Mouse (Mus musculus) T-helper 2 cell (primary cell): Measurements from ENCODE around the gene Tmod2.

ENCODE experiments used
- in situ Hi-C: fragments of 300-600 bp; cut with MboI, MseI; formaldehyde crosslinking; loops from one replicate; pipeline ENCODE4 v1.15.1; 2025; ENCODE audit warnings: high pct_unique_total_duplicates

Gene Tmod2

GRCm38 (mm10) chr9:75601510-75601909 lies 9.6 kb downstream of the Tmod2 start:
- in situ Hi-C loops, result no loop called here

DNA sequence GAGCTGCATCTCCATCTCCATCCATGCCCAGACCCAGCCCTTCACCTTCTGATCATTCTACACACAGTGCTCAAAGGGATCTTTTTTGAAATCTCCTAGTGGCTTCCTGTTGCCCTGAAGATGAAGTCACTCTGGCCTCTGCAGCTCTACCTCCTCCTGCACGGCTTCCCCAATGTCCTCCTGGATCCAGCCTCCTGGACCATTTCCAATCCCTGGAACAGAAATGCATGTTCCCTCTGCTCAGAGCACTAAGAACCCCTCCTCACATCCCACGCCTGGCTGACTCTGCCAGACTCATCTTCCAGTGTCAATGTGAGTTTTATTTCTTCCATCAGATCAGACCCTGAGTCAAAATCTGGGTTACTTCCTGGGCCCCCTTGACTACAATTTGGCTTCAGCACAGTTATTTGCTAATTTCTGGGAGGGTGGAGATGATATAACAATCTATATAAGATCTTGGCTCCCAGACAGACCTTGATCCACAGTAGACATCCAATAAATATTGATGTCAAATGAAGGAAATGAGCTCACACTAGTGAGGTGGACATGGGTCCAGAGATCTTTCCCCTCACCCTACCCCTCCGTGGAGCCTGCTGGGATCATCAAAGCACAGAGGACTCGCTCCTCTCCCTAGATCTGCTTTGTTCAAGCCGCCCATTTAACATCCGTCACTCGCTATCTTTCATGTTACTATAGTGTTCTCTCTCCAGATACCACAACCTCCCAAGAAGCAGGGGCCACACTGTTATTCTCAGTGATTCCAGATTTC lies 10.8 kb downstream of the Tmod2 start:
- in situ Hi-C loops, result no loop called here

- in situ Hi-C loops, result no loop called here
These were observed 11.8 kb downstream of the Tmod2 start for GRCm38 (mm10) chr9:75599191-75599841.

- in situ Hi-C loops, result no loop called here
These were observed 13.5 kb downstream of the Tmod2 start for GRCm38 (mm10) chr9:75597596-75597995.

GRCm38 (mm10) chr9:75597036-75597435 lies 14.1 kb downstream of the Tmod2 start:
- in situ Hi-C loops, result no loop called here

- in situ Hi-C loops, result no loop called here
These were observed 17.6 kb downstream of the Tmod2 start for GRCm38 (mm10) chr9:75593481-75593880.

DNA sequence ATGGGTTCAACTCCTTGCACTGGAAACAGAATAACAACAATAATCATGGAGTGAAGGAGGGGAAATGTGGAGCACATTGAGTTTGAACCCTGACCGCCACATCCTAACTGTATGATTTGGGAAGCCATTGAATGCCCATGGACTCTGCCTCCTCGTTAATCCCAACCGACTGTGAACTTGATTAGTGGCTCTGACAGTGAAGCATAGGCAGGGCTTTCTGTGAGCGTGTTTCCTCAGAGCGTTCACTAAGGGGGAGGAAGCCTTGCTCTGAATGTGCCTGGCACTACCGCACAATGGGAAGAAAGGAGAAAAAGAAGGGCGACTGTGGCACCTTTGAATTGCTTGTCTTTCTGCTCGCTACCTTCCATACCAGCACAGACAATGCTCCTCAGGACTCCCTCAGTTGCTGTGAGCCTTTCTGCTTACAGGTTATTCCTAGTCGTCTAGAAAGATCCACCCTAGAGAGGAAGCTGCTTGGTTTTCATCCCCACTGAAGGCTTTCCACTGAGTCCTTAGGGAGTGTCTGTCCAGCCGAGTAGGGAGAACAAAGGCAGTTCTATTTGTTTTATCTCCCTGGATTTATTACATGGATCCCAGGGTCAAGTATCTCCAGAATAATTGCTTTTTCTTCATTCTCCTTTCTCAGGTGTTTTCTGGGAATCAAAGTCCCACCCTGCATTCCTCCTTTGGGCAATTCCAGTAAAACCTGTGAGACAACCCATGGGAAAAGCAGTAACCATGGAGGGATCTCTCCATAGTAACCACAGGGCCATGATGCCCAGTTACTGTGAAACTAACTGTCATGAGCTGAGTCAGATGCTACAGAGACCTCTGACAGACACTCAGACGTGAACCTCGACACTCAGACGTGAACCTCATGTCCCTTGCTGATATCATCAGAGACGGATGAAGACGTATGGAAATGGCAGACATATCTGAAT lies 21.0 kb downstream of the Tmod2 start:
- in situ Hi-C loops, result no loop called here

DNA sequence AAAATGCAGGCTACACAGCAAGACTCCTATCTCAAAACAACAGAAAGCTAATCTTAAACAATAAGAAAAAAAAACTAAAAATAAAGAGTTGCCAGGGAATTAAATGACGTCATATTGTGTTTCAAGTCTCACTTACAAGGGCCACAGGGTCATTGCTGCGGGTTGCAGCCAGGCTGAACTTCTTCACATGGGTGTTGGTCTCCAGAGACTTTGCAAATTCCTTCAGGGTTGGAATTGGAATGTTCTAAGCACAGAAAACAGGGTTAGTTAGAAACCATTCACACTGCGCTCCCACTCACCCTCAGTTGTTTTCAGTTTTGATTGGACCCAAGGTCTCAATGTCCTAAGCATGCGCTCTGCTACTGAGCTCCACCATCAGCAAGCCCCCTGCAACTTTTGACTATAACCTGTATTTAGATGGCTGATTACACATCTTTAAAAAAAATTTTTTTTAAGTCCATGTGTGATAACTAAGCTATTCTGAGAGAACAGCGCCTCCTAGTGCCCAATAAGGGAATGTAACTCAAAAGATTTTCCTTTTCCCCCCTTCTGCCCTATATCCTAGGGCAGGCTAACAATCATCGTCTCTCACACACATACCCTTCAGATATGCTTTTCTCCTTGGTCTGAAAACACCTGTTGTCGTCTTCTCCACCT lies 29.3 kb downstream of the Tmod2 start:
- in situ Hi-C loops, result loop anchor here (5.0 kb wide), 1 partner anchor 60 kb away; no protein-coding TSS in a partner anchor

GRCm38 (mm10) chr9:75579321-75579720 lies 31.8 kb downstream of the Tmod2 start:
- in situ Hi-C loops, result no loop called here

DNA sequence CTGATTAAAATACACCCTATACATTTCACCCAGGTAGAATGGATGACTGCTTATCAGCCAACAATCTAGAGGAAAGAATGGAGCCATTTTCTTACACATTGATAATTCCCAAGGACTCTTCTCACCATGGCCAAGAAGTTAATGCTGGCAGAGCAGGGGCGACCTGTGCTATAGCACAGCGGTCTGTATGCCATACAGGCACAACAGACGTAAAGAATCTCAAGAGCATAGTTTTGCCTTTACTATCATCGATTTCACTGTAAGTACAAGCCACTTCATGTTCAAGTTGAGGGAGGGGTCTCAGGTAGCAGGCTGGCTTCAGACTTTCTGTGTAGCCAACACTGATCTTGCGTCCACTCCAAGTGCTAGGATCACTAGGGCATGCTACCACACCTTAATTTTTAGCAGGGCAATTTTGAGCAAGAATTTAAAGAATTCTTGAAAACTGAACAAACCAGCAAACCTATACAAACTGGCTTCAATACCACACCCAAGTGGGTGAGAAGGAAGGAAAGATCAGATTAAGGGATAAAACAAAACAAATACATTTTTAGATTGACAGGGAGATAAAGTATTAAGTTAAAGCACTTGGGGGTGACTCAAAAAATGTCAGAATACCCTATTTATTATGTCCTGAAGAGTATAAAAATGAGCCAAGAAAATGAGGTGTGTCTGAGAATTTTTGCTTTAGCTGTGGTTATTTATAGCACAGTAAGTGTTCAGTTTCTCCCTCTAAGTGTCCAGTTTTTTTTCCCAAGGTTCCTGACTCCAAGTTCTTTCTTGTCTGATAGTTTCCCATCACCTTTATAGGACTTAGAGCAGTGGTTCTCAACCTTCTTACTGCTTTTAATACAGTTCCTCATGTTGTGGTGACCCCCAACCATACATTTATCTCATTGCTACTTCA lies 39.8 kb downstream of the Tmod2 start:
- in situ Hi-C loops, result no loop called here

- in situ Hi-C loops, result no loop called here
These were observed 42.7 kb downstream of the Tmod2 start for GRCm38 (mm10) chr9:75568399-75568798.

DNA sequence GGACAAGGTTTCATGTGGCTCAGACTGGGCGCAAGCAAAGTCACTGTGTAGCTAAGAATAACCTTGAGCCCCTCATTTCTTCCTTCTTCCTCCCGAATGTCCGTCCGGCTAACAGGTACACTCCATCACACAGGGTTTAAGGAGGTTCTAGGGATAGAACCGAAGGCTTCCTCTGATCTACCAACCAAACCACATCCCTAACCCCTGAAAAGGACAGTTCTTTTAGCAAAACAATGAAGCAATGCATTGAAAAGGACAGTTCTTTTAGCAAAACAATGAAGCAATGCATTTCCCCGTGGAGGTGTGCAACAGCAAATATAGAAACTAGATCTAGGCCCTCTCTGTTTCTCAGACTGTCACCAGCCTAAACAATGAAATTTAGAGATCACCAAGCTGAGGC lies 46.2 kb downstream of the Tmod2 start:
- in situ Hi-C loops, result no loop called here

- in situ Hi-C loops, result no loop called here
These were observed 47.5 kb downstream of the Tmod2 start for GRCm38 (mm10) chr9:75563622-75564021.

DNA sequence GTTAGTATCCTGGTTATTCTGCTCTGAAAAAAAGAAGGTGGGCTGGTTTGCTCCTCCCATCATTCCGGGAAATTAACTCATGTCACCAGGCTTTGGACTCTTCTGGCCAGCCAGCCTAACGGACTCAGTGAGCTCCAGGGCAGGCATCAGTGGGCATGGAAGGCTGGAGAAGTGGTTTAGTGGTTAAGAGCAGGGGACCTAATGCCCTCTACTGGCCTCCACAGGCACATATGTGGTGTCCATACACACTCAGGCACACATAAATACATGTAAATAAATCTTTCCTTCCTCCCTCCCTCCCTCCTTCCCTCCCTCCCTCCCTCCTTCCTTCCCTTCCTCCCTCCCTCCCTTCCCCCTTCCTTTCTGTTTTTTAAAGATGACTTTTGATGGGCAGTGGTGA lies 47.9 kb downstream of the Tmod2 start:
- in situ Hi-C loops, result no loop called here

GRCm38 (mm10) chr9:75561040-75561669 lies 50.0 kb downstream of the Tmod2 start:
- in situ Hi-C loops, result no loop called here

GRCm38 (mm10) chr9:75560353-75560752 lies 50.8 kb downstream of the Tmod2 start:
- in situ Hi-C loops, result no loop called here

GRCm38 (mm10) chr9:75559512-75560012 lies 51.6 kb downstream of the Tmod2 start, which contains the start of gene Tmod3:
Gene Tmod3, minus strand, starts transcription at chr9:75559657.
- in situ Hi-C loops, result no loop called here

- in situ Hi-C loops, result no loop called here
These were observed 52.2 kb downstream of the Tmod2 start for GRCm38 (mm10) chr9:75558812-75559511.

- in situ Hi-C loops, result no loop called here
These were observed 52.8 kb downstream of the Tmod2 start for GRCm38 (mm10) chr9:75558360-75558759.
